Mouse (Mus musculus): Measurements from ENCODE around the gene Nln. TPM values are rescaled to one million over a fixed set of nuclear protein-coding genes. Genes with fewer than 3 reads are reported as not detected.

The Nln gene
- polyA plus RNA-seq, 1 experiment = 2.6 TPM

- peaks cover 16% of the 10 kb centered on the region for H3K4me1 ChIP-seq (replicated peaks; ENCODE audit: control insufficient read depth, insufficient read depth, low read length)
- no peaks in the 10 kb centered on the region for H3K27me3 ChIP-seq (ENCODE audit: control insufficient read depth, insufficient read depth, low read length)
- no peak for DNase-seq
- H3K4me3 ChIP-seq (ENCODE audit: control insufficient read depth, insufficient read depth, low read length) = no peak overlapping the region
- 96% methylated on average over 4 of the region's 4 CpGs for WGBS
- H3K36me3 ChIP-seq (ENCODE audit: control insufficient read depth, insufficient read depth, low read length) = no peaks in the 10 kb centered on the region
- H3K27ac ChIP-seq (ENCODE audit: control insufficient read depth, insufficient read depth, low read length) = no peak overlapping the region
- no peak for TF ChIP-seq CTCF (IDR thresholded peaks at IDR 0.05; ENCODE audit: borderline replicate concordance, control insufficient read depth, extremely low read depth, insufficient read depth, low read length, poor library complexity)
- no peak for TF ChIP-seq POLR2A (IDR thresholded peaks at IDR 0.05; ENCODE audit: control insufficient read depth, extremely low read depth, insufficient read depth, low read length, poor library complexity)
Observed at GRCm38 (mm10) chr13:104113782-104114181, 4.4 kb upstream of the Nln start.

GRCm38 (mm10) chr13:104112266-104112900 is 3.0 kb upstream of the Nln start:
- no peaks in the 10 kb centered on the region for H3K27me3 ChIP-seq (ENCODE audit: control insufficient read depth, insufficient read depth, low read length)
- no peak for DNase-seq
- H3K4me1 ChIP-seq (replicated peaks; ENCODE audit: control insufficient read depth, insufficient read depth, low read length) = peaks cover 16% of the 10 kb centered on the region
- WGBS = 43% methylated on average over 12 of the region's 12 CpGs
- no peak overlapping the region for H3K27ac ChIP-seq (ENCODE audit: control insufficient read depth, insufficient read depth, low read length)
- TF ChIP-seq CTCF (IDR thresholded peaks at IDR 0.05; ENCODE audit: borderline replicate concordance, control insufficient read depth, extremely low read depth, insufficient read depth, low read length, poor library complexity) (no peak), POLR2A (IDR thresholded peaks at IDR 0.05; ENCODE audit: control insufficient read depth, extremely low read depth, insufficient read depth, low read length, poor library complexity) (no peak)
- no peaks in the 10 kb centered on the region for H3K36me3 ChIP-seq (ENCODE audit: control insufficient read depth, insufficient read depth, low read length)
- no peak overlapping the region for H3K4me3 ChIP-seq (ENCODE audit: control insufficient read depth, insufficient read depth, low read length)

- Histone ChIP-seq H3K27ac (ENCODE audit: control insufficient read depth, insufficient read depth, low read length) (no peak overlapping the region), H3K27me3 (ENCODE audit: control insufficient read depth, insufficient read depth, low read length) (no peaks in the 10 kb centered on the region), H3K36me3 (ENCODE audit: control insufficient read depth, insufficient read depth, low read length) (no peaks in the 10 kb centered on the region), H3K4me1 (replicated peaks; ENCODE audit: control insufficient read depth, insufficient read depth, low read length) (peaks cover 16% of the 10 kb centered on the region), H3K4me3 (ENCODE audit: control insufficient read depth, insufficient read depth, low read length) (no peak overlapping the region)
- DNase-seq = no peak
- TF ChIP-seq CTCF (IDR thresholded peaks at IDR 0.05; ENCODE audit: borderline replicate concordance, control insufficient read depth, extremely low read depth, insufficient read depth, low read length, poor library complexity) (no peak), POLR2A (IDR thresholded peaks at IDR 0.05; ENCODE audit: control insufficient read depth, extremely low read depth, insufficient read depth, low read length, poor library complexity) (no peak)
- 71% methylated on average over 7 of the region's 7 CpGs for WGBS
Observed at GRCm38 (mm10) chr13:104110526-104110925, 1.1 kb upstream of the Nln start.

GRCm38 (mm10) chr13:104109816-104110521 is 555 bp upstream of the Nln start:
- H3K27ac ChIP-seq (ENCODE audit: control insufficient read depth, insufficient read depth, low read length) = no peak overlapping the region
- 12% methylated on average over 38 of the region's 38 CpGs for WGBS
- peak; percentile 13 for DNase-seq
- no peaks in the 10 kb centered on the region for H3K36me3 ChIP-seq (ENCODE audit: control insufficient read depth, insufficient read depth, low read length)
- H3K4me1 ChIP-seq (replicated peaks; ENCODE audit: control insufficient read depth, insufficient read depth, low read length) = peaks cover 16% of the 10 kb centered on the region
- H3K27me3 ChIP-seq (ENCODE audit: control insufficient read depth, insufficient read depth, low read length) = no peaks in the 10 kb centered on the region
- TF ChIP-seq POLR2A (IDR thresholded peaks at IDR 0.05; ENCODE audit: control insufficient read depth, extremely low read depth, insufficient read depth, low read length, poor library complexity) (no peak), CTCF (IDR thresholded peaks at IDR 0.05; ENCODE audit: borderline replicate concordance, control insufficient read depth, extremely low read depth, insufficient read depth, low read length, poor library complexity) (no peak)
- H3K4me3 ChIP-seq (ENCODE audit: control insufficient read depth, insufficient read depth, low read length) = peak overlapping the region; percentile 50

- Histone ChIP-seq H3K4me3 (ENCODE audit: control insufficient read depth, insufficient read depth, low read length) (peak overlapping the region; percentile 59), H3K36me3 (ENCODE audit: control insufficient read depth, insufficient read depth, low read length) (no peaks in the 10 kb centered on the region), H3K27ac (ENCODE audit: control insufficient read depth, insufficient read depth, low read length) (no peak overlapping the region), H3K4me1 (replicated peaks; ENCODE audit: control insufficient read depth, insufficient read depth, low read length) (peaks cover 16% of the 10 kb centered on the region), H3K27me3 (ENCODE audit: control insufficient read depth, insufficient read depth, low read length) (no peaks in the 10 kb centered on the region)
- no peak for TF ChIP-seq POLR2A (IDR thresholded peaks at IDR 0.05; ENCODE audit: control insufficient read depth, extremely low read depth, insufficient read depth, low read length, poor library complexity)
- no peak for TF ChIP-seq CTCF (IDR thresholded peaks at IDR 0.05; ENCODE audit: borderline replicate concordance, control insufficient read depth, extremely low read depth, insufficient read depth, low read length, poor library complexity)
- DNase-seq = no peak
- 1% methylated on average over 24 of the region's 24 CpGs for WGBS
Observed at GRCm38 (mm10) chr13:104108651-104109287, 645 bp downstream of the Nln start.

- Histone ChIP-seq H3K36me3 (ENCODE audit: control insufficient read depth, insufficient read depth, low read length) (no peaks in the 10 kb centered on the region), H3K4me3 (ENCODE audit: control insufficient read depth, insufficient read depth, low read length) (no peak overlapping the region), H3K27me3 (ENCODE audit: control insufficient read depth, insufficient read depth, low read length) (no peaks in the 10 kb centered on the region), H3K27ac (ENCODE audit: control insufficient read depth, insufficient read depth, low read length) (no peak overlapping the region), H3K4me1 (replicated peaks; ENCODE audit: control insufficient read depth, insufficient read depth, low read length) (no peaks in the 10 kb centered on the region)
- 93% methylated on average over 5 of the region's 5 CpGs for WGBS
- TF ChIP-seq CTCF (IDR thresholded peaks at IDR 0.05; ENCODE audit: borderline replicate concordance, control insufficient read depth, extremely low read depth, insufficient read depth, low read length, poor library complexity) = no peak
- TF ChIP-seq POLR2A (IDR thresholded peaks at IDR 0.05; ENCODE audit: control insufficient read depth, extremely low read depth, insufficient read depth, low read length, poor library complexity) = no peak
- DNase-seq = no peak
Observed at GRCm38 (mm10) chr13:104101606-104102235, 7.7 kb downstream of the Nln start.

Measured in thymus, adult 2 months (tissue).